Mouse (Mus musculus) forebrain, postnatal 0 days (tissue): ENCODE data around the gene Coro7. TPM values are rescaled to one million over a fixed set of nuclear protein-coding genes. Genes with fewer than 3 reads are reported as not detected.
"Not testable (repeated sequence)": the region's sequence is repeated elsewhere in the genome, so short reads cannot be mapped to it uniquely, and the experiment has no call there.

Experiments
- ATAC-seq: fragments of 200-750 bp; cut with Nextera tagmentation; 2 replicates; pipeline ENCODE4 v1.8.0; 2017; ENCODE audit warnings: mild to moderate bottlenecking, moderate library complexity
- DNase-seq: peaks from one replicate; pipeline ENCODE4 v3.0.0-alpha.2; 2015
- H3K27ac ChIP-seq: fragments of 300-500 bp; sonication (generic); 2 replicates; pipeline ENCODE4 v1.5.1; 2014; ENCODE audit warnings: low read depth, mild to moderate bottlenecking, antibody characterized with exemption, low read length, moderate library complexity, mixed read lengths
- H3K27me3 ChIP-seq: fragments of 300-500 bp; sonication (generic); 2 replicates; pipeline ENCODE4 v1.6.1; 2014; ENCODE audit warnings: mild to moderate bottlenecking, low read length, mixed read lengths; ENCODE audit not compliant: insufficient read depth
- H3K36me3 ChIP-seq: fragments of 300-500 bp; sonication (generic); 2 replicates; pipeline ENCODE4 v1.6.1; 2014; ENCODE audit warnings: mild to moderate bottlenecking, moderate library complexity; ENCODE audit not compliant: insufficient read depth
- H3K4me1 ChIP-seq: fragments of 300-500 bp; sonication (generic); 2 replicates; pipeline ENCODE4 v1.6.1; 2014; ENCODE audit warnings: antibody characterized with exemption; ENCODE audit not compliant: insufficient read depth
- H3K4me2 ChIP-seq: fragments of 300-500 bp; sonication (generic); 2 replicates; pipeline ENCODE4 v1.6.1; 2014; ENCODE audit warnings: low read depth, mild to moderate bottlenecking, moderate library complexity
- H3K4me3 ChIP-seq: fragments of 300-500 bp; sonication (generic); 2 replicates; pipeline ENCODE4 v1.5.1; 2014; ENCODE audit warnings: low read depth, low read length, mixed read lengths
- H3K9ac ChIP-seq: fragments of 300-500 bp; sonication (generic); 2 replicates; pipeline ENCODE4 v1.6.1; 2014; ENCODE audit warnings: mild to moderate bottlenecking
- H3K9me3 ChIP-seq: fragments of 300-500 bp; sonication (generic); 2 replicates; pipeline ENCODE4 v1.6.1; 2016; ENCODE audit warnings: low read length
- CTCF ChIP-seq: sonication (generic); IDR thresholded peaks from 2 replicates; pipeline ENCODE4 v1.5.1; 2016; ENCODE audit warnings: antibody characterized with exemption, control low read depth, low read depth
- WGBS: fragments of 180-500 bp; shearing (Covaris S2); extraction: QIAGEN DNeasy Blood & Tissue Kit; methylation state at CpG from one replicate; pipeline ENCODE4 v1.1.7; 2014; 5-methylcytosine and 5-hydroxymethylcytosine counted together
- polyA plus RNA-seq: library from polyadenylated mRNA; unstranded; fragments of >200 nt; fragmentation: Nextera tagmentation; extraction: Ambion mirVana; gene quantifications from 2 replicates; pipeline ENCODE4 v1.2.1, GENCODE M21; 2015
- total RNA-seq: library from RNA; depleted of rRNA; stranded (reverse); fragments of >200 nt; gene quantifications from 2 replicates; pipeline ENCODE4 v1.2.3, GENCODE M21; 2014

Gene Coro7
- total and polyA plus RNA-seq, 2 experiments from 2014 or later = 24.9 to 29.3 TPM

GRCm38 (mm10) chr16:4590236-4590635 is 89.3 kb downstream of the Coro7 start:
- Histone ChIP-seq H3K4me3 (no peak overlapping the region), H3K4me2 (no peak overlapping the region), H3K27me3 (no peaks in the 10 kb centered on the region), H3K36me3 (no peaks in the 10 kb centered on the region), H3K4me1 (peaks cover 16% of the 10 kb centered on the region; the same call in 1 of the 2 replicates), H3K9ac (no peak overlapping the region), H3K27ac (no peak overlapping the region), H3K9me3 (no peaks in the 10 kb centered on the region)
- no peak for ATAC-seq
- 94% methylated on average over 9 of the region's 9 CpGs for WGBS
- DNase-seq = peak; percentile 24
- no peak for TF ChIP-seq CTCF

DNA sequence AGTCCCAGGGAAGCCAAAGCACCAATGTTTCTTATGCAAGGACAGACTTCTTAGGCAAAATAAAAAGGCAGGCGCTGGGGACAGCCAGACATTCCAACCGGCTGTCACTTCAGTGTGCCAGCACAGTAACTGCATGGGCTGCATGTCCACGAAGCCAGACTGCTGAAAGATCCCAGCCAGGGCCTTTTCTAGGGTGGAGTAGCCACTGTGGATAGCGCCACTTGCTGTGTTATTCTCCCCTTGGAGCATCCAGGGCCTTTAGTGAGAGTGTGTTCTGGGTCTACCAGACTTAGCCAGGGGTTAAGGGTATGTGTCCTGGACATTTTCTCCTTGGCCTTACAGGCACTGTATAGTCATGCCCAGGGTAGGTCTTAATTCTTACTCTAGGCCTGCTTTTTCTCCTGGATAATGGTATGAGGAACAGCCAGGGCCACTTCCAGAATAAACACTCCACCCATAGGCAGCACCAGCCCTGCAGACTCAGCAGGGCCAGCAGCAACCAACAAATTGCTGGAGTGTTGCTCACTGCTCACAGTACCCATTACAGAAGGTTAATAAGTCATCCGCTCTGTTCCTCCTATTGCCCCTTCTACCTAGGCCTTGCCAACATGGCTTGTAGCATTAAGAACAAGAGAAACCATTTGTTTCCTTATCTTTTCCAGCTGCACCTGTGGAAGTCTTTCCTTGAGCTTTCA is 91.9 kb downstream of the Coro7 start:
- H3K27me3 ChIP-seq = no peaks in the 10 kb centered on the region
- H3K4me2 ChIP-seq = no peak overlapping the region
- no peak for TF ChIP-seq CTCF
- H3K36me3 ChIP-seq = no peaks in the 10 kb centered on the region
- H3K27ac ChIP-seq = peak overlapping the region; percentile 50
- ATAC-seq (no peak), DNase-seq (peak; percentile 13)
- H3K4me3 ChIP-seq = no peak overlapping the region
- peaks cover 11% of the 10 kb centered on the region; the same call in 1 of the 2 replicates for H3K4me1 ChIP-seq
- H3K9me3 ChIP-seq = no peaks in the 10 kb centered on the region
- H3K9ac ChIP-seq = no peak overlapping the region
- WGBS = 39% methylated on average over 5 of the region's 5 CpGs

DNA sequence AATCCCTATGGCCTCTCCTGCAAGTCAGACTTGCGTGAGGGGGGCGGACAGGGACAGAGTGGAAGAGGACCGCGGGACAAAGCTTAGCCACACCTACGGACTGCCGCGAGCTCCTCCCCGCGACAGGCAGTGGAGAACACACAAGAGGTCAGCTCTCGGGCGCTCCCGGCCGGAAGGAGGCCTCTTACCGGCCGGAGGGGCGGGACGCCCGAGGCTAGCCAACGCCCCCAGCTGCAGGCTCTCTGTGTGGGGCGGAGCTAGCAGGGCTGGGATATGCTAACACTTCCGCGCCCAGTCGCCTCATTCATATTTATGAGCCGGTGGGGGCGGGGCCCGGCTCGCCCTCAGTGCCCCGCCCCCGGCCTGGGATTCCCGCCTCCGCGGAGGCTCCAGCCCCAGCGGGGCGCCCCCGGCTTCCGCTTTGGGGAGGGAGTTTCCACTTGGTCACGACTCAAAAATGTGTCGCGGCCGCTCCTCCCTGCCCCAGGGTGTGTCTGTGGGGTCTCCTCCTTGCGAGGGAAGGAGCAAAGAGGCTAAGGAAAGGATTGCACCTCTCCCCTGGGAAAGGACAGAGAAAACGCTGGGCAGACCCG is 93.0 kb downstream of the Coro7 start:
- ATAC-seq = peak; percentile 97
- Histone ChIP-seq H3K9ac (peak overlapping the region; percentile 68), H3K4me1 (peaks cover 7% of the 10 kb centered on the region; the same call in 1 of the 2 replicates), H3K36me3 (no peaks in the 10 kb centered on the region), H3K4me3 (peak overlapping the region; percentile 61), H3K9me3 (no peaks in the 10 kb centered on the region), H3K4me2 (peak overlapping the region; percentile 89), H3K27me3 (no peaks in the 10 kb centered on the region), H3K27ac (peak overlapping the region; percentile 66)
- TF ChIP-seq CTCF = no peak
- 1% methylated on average over 40 of the region's 43 CpGs for WGBS
- peak; percentile 90 for DNase-seq

DNA sequence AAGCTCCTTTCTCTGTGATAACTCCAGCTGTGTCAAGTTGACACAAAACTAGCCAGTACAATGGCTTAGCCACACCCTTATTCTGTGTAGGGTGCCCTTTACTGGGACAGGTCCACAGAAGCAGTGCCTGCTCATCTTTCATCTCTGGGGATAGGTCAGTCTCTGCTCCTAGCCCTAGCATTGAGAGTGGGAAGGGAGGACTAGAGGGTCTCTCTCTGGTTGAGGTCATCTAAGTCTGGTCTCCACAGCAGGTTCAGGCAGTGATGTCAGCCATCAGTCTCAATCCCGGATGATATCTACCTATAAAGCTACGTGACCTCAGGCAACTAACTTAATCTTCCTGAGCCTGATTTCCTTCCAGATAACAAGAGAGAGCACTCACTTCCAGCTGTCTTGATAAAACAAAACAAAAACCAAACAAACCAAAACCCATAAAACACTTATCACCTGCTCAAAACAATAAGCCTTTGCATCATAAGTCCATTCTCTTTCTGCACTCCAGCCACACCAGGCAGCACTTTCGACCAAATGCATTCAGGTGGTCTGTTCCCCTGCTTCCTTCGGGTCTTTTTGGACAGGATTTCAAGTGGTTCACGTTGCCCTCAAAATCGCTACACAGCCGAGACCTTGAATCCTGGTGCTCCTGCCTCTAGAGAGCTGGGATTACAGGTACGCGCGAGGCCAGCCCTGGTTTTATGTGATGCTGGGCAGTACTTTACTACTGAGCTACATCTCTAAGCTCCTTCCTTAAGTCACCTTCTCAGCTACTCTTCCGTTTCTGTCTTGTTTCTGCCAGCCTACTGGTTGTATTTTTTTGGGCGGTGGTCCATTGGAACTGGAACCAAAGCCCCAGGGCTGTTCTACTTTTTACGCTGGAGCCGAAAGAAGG is 93.7 kb downstream of the Coro7 start:
- 13% methylated on average over 14 of the region's 14 CpGs for WGBS
- no peak for DNase-seq
- TF ChIP-seq CTCF = no peak
- Histone ChIP-seq H3K27me3 (no peaks in the 10 kb centered on the region), H3K4me1 (peaks cover 7% of the 10 kb centered on the region; the same call in 1 of the 2 replicates), H3K4me3 (peak overlapping the region; percentile 61), H3K9me3 (no peaks in the 10 kb centered on the region), H3K27ac (peak overlapping the region; percentile 66), H3K9ac (peak overlapping the region; percentile 68), H3K36me3 (no peaks in the 10 kb centered on the region), H3K4me2 (peak overlapping the region; percentile 89)
- peak; percentile 51 for ATAC-seq

DNA sequence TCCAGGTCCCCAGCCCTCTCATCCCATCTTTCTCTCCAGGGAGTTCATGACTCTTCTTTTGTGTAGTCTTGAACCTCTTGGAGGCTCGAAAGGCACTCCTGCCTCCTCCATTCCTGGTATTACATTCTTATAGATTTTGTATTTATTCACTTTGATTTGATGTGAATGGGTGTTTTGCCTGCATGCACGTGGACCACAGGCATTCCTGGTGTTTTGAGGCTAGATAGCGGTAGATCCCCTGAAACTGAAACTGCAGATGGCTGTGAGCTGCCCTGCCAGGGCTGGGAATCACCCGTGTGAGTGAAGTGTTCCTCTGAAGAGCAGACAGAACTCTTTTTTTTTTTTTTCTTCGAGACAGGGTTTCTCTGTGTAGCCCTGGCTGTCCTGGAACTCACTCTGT is 95.1 kb downstream of the Coro7 start:
- Histone ChIP-seq H3K4me2 (no peak overlapping the region), H3K27me3 (no peaks in the 10 kb centered on the region), H3K9me3 (no peaks in the 10 kb centered on the region), H3K4me3 (no peak overlapping the region), H3K27ac (no peak overlapping the region), H3K4me1 (peaks cover 7% of the 10 kb centered on the region; the same call in 1 of the 2 replicates), H3K9ac (no peak overlapping the region), H3K36me3 (no peaks in the 10 kb centered on the region)
- ATAC-seq (no peak), DNase-seq (no peak)
- TF ChIP-seq CTCF = no peak
- WGBS = 79% methylated on average over 5 of the region's 5 CpGs

GRCm38 (mm10) chr16:4583807-4584206 is 95.8 kb downstream of the Coro7 start:
- WGBS = 82% methylated on average over 3 of the region's 3 CpGs
- no peak overlapping the region for H3K4me3 ChIP-seq
- H3K9ac ChIP-seq = no peak overlapping the region

DNA sequence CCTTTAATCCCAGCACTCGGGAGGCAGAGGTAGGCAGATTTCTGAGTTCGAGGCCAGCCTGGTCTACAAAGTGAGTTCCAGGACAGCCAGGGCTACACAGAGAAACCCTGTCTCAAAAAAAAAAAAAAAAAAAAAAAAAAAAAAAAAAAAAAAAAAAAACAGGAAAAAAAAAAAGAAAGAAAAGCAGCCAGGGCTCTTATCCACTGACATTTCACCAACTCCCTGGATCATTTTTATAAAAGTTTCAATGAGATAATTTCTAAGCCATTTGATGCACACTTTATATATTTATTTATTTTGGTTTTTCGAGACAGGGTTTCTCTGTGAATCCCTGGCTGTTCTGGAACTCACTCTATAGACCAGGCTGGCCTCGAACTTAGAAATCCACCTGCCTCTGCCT is 98.4 kb downstream of the Coro7 start:
- H3K9me3 ChIP-seq, H3K4me1 ChIP-seq, H3K4me3 ChIP-seq, H3K27ac ChIP-seq, ATAC-seq, H3K36me3 ChIP-seq, H3K4me2 ChIP-seq, H3K27me3 ChIP-seq, DNase-seq, H3K9ac ChIP-seq: not testable (repeated sequence)
- 95% methylated on average over 3 of the region's 4 CpGs for WGBS

More at GRCm38 (mm10) chr16:4583807-4584206, 95.8 kb downstream of the Coro7 start:
- no peaks in the 10 kb centered on the region for H3K36me3 ChIP-seq
- H3K4me2 ChIP-seq = no peak overlapping the region
- H3K4me1 ChIP-seq = peaks cover 7% of the 10 kb centered on the region; the same call in 1 of the 2 replicates
- no peak overlapping the region for H3K27ac ChIP-seq
- TF ChIP-seq CTCF = no peak
- H3K9me3 ChIP-seq = no peaks in the 10 kb centered on the region
- no peak for ATAC-seq
- no peaks in the 10 kb centered on the region for H3K27me3 ChIP-seq
- DNase-seq = no peak
